Mouse (Mus musculus): ENCODE data around the gene Wnt6. TPM values are rescaled to one million over a fixed set of nuclear protein-coding genes. Genes with fewer than 3 reads are reported as not detected.
"Not testable (repeated sequence)": the region's sequence is repeated elsewhere in the genome, so short reads cannot be mapped to it uniquely, and the experiment has no call there.

Gene Wnt6
- polyA plus RNA-seq, 1 experiment from 2014 or later, result 5.7 TPM

- H3K27ac ChIP-seq (replicated peaks), result no peak overlapping the region
- no peak for ATAC-seq (ENCODE audit: low FRiP score)
- no peaks in the 10 kb centered on the region for H3K36me3 ChIP-seq
- WGBS, result 58% methylated on average over 10 of the region's 10 CpGs
- H3K4me2 ChIP-seq, result no peak overlapping the region
- no peaks in the 10 kb centered on the region for H3K9me3 ChIP-seq (replicated peaks)
- no peak overlapping the region for H3K4me3 ChIP-seq (replicated peaks)
- no peak overlapping the region for H3K9ac ChIP-seq (replicated peaks)
- H3K4me1 ChIP-seq, result peaks cover 36% of the 10 kb centered on the region
- H3K27me3 ChIP-seq (replicated peaks), result peaks cover 29% of the 10 kb centered on the region
These were observed 37.3 kb downstream of the Wnt6 start for GRCm38 (mm10) chr1:74809007-74809406.

GRCm38 (mm10) chr1:74814931-74815647 is 43.4 kb downstream of the Wnt6 start:
- Histone ChIP-seq H3K4me3 (replicated peaks) (no peak overlapping the region), H3K27me3 (replicated peaks) (peaks cover under 1% of the 10 kb centered on the region; the same call in 1 of the 2 replicates), H3K9ac (replicated peaks) (no peak overlapping the region), H3K27ac (replicated peaks) (no peak overlapping the region), H3K4me1 (peaks cover 20% of the 10 kb centered on the region), H3K4me2 (no peak overlapping the region), H3K9me3 (replicated peaks) (no peaks in the 10 kb centered on the region), H3K36me3 (no peaks in the 10 kb centered on the region)
- 80% methylated on average over 9 of the region's 9 CpGs for WGBS
- ATAC-seq (ENCODE audit: low FRiP score), result no peak

- H3K4me3 ChIP-seq (replicated peaks); H3K27me3 ChIP-seq (replicated peaks); ATAC-seq (ENCODE audit: low FRiP score); H3K36me3 ChIP-seq; H3K9ac ChIP-seq (replicated peaks); H3K9me3 ChIP-seq (replicated peaks); H3K27ac ChIP-seq (replicated peaks); H3K4me2 ChIP-seq: not testable (repeated sequence)
- peaks cover 20% of the 10 kb centered on the region for H3K4me1 ChIP-seq
- 85% methylated on average over 6 of the region's 6 CpGs for WGBS
These were observed 44.3 kb downstream of the Wnt6 start for GRCm38 (mm10) chr1:74815965-74816364.

GRCm38 (mm10) chr1:74816612-74817199 is 45.0 kb downstream of the Wnt6 start:
- peaks cover 20% of the 10 kb centered on the region for H3K4me1 ChIP-seq
- H3K27me3 ChIP-seq (replicated peaks), result no peaks in the 10 kb centered on the region
- WGBS, result 4% methylated on average over 38 of the region's 38 CpGs
- H3K4me3 ChIP-seq (replicated peaks), result peak overlapping the region; percentile 68
- peak overlapping the region; percentile 92 for H3K27ac ChIP-seq (replicated peaks)
- peak overlapping the region; percentile 63 for H3K4me2 ChIP-seq
- no peaks in the 10 kb centered on the region for H3K36me3 ChIP-seq
- peak; percentile 88 for ATAC-seq (ENCODE audit: low FRiP score)
- H3K9ac ChIP-seq (replicated peaks), result peak overlapping the region; percentile 83
- H3K9me3 ChIP-seq (replicated peaks), result no peaks in the 10 kb centered on the region

- Histone ChIP-seq H3K36me3 (no peaks in the 10 kb centered on the region), H3K4me3 (replicated peaks) (peak overlapping the region; percentile 68), H3K4me1 (peaks cover 20% of the 10 kb centered on the region), H3K27me3 (replicated peaks) (no peaks in the 10 kb centered on the region), H3K9me3 (replicated peaks) (no peaks in the 10 kb centered on the region), H3K27ac (replicated peaks) (peak overlapping the region; percentile 92), H3K9ac (replicated peaks) (peak overlapping the region; percentile 83), H3K4me2 (peak overlapping the region; percentile 63)
- WGBS, result 11% methylated on average over 14 of the region's 14 CpGs
- peak; percentile 49 for ATAC-seq (ENCODE audit: low FRiP score)
These were observed 45.5 kb downstream of the Wnt6 start for GRCm38 (mm10) chr1:74817219-74817618.

GRCm38 (mm10) chr1:74818509-74818908 is 46.8 kb downstream of the Wnt6 start:
- WGBS, result 100% methylated on average over 1 of the region's 1 CpGs
- Histone ChIP-seq H3K36me3 (no peaks in the 10 kb centered on the region), H3K4me2 (no peak overlapping the region), H3K27ac (replicated peaks) (no peak overlapping the region), H3K4me1 (peaks cover 20% of the 10 kb centered on the region), H3K27me3 (replicated peaks) (no peaks in the 10 kb centered on the region), H3K9ac (replicated peaks) (no peak overlapping the region), H3K9me3 (replicated peaks) (no peaks in the 10 kb centered on the region), H3K4me3 (replicated peaks) (no peak overlapping the region)
- ATAC-seq (ENCODE audit: low FRiP score), result no peak

- H3K9ac ChIP-seq (replicated peaks); H3K9me3 ChIP-seq (replicated peaks); H3K27me3 ChIP-seq (replicated peaks); H3K4me3 ChIP-seq (replicated peaks); H3K4me1 ChIP-seq; H3K27ac ChIP-seq (replicated peaks); H3K4me2 ChIP-seq; ATAC-seq (ENCODE audit: low FRiP score); H3K36me3 ChIP-seq: not testable (repeated sequence)
- 97% methylated on average over 4 of the region's 4 CpGs for WGBS
These were observed 51.9 kb downstream of the Wnt6 start for GRCm38 (mm10) chr1:74823598-74823997.

GRCm38 (mm10) chr1:74824518-74825302 is 53.0 kb downstream of the Wnt6 start:
- Histone ChIP-seq H3K9me3 (replicated peaks) (no peaks in the 10 kb centered on the region), H3K27me3 (replicated peaks) (no peaks in the 10 kb centered on the region), H3K4me2 (no peak overlapping the region), H3K4me1 (no peaks in the 10 kb centered on the region), H3K36me3 (no peaks in the 10 kb centered on the region), H3K27ac (replicated peaks) (no peak overlapping the region), H3K9ac (replicated peaks) (no peak overlapping the region), H3K4me3 (replicated peaks) (no peak overlapping the region)
- WGBS, result 9% methylated on average over 14 of the region's 14 CpGs
- ATAC-seq (ENCODE audit: low FRiP score), result no peak

GRCm38 (mm10) chr1:74830061-74830460 is 58.4 kb downstream of the Wnt6 start:
- Histone ChIP-seq H3K9ac (replicated peaks) (no peak overlapping the region), H3K27me3 (replicated peaks) (no peaks in the 10 kb centered on the region), H3K4me3 (replicated peaks) (no peak overlapping the region), H3K4me1 (no peaks in the 10 kb centered on the region), H3K36me3 (no peaks in the 10 kb centered on the region), H3K27ac (replicated peaks) (no peak overlapping the region), H3K9me3 (replicated peaks) (no peaks in the 10 kb centered on the region), H3K4me2 (no peak overlapping the region)
- 82% methylated on average over 9 of the region's 9 CpGs for WGBS
- ATAC-seq (ENCODE audit: low FRiP score), result no peak

- Histone ChIP-seq H3K4me3 (replicated peaks) (no peak overlapping the region), H3K27me3 (replicated peaks) (no peaks in the 10 kb centered on the region), H3K9ac (replicated peaks) (no peak overlapping the region), H3K4me2 (no peak overlapping the region), H3K9me3 (replicated peaks) (no peaks in the 10 kb centered on the region), H3K27ac (replicated peaks) (no peak overlapping the region), H3K4me1 (no peaks in the 10 kb centered on the region), H3K36me3 (no peaks in the 10 kb centered on the region)
- no peak for ATAC-seq (ENCODE audit: low FRiP score)
- 88% methylated on average over 3 of the region's 3 CpGs for WGBS
These were observed 61.6 kb downstream of the Wnt6 start for GRCm38 (mm10) chr1:74833255-74833654.
